Mouse (Mus musculus) CD8-positive naive resting alpha-beta T cell, adult 2 months (primary cell): ENCODE measurements around the gene Spin1.

ENCODE experiments used
- DNase-seq, 2 experiments: peaks; one replicate each; pipeline ENCODE4 v3.0.0; 2022; ENCODE audit warnings: low read depth in 2 of 2, low spot score in 2 of 2

Gene Spin1

GRCm38 (mm10) chr13:51136315-51136714 is 35.6 kb downstream of the Spin1 start:
- DNase-seq, result no peak

- DNase-seq, result no peak
Observed at GRCm38 (mm10) chr13:51136996-51137701, 36.5 kb downstream of the Spin1 start.

GRCm38 (mm10) chr13:51137702-51138031 is 37.0 kb downstream of the Spin1 start:
- DNase-seq, result no peak

GRCm38 (mm10) chr13:51147106-51147505 is 46.4 kb downstream of the Spin1 start:
- DNase-seq, result no peak

GRCm38 (mm10) chr13:51152966-51153669 is 52.4 kb downstream of the Spin1 start:
- DNase-seq, result no peak

GRCm38 (mm10) chr13:51153670-51154030 is 53.0 kb downstream of the Spin1 start:
- no peak for DNase-seq

GRCm38 (mm10) chr13:51155178-51156013 is 54.7 kb downstream of the Spin1 start:
- DNase-seq, result no peak

GRCm38 (mm10) chr13:51156014-51156386 is 55.3 kb downstream of the Spin1 start:
- no peak for DNase-seq

- DNase-seq, result no peak
Observed at GRCm38 (mm10) chr13:51157291-51157690, 56.6 kb downstream of the Spin1 start.

- DNase-seq, result no peak
Observed at GRCm38 (mm10) chr13:51161672-51162071, 61.0 kb downstream of the Spin1 start.

GRCm38 (mm10) chr13:51162246-51162645 is 61.6 kb downstream of the Spin1 start:
- no peak for DNase-seq

GRCm38 (mm10) chr13:51166711-51167110 is 66.0 kb downstream of the Spin1 start:
- DNase-seq, result no peak

- no peak for DNase-seq
Observed at GRCm38 (mm10) chr13:51170215-51170614, 69.5 kb downstream of the Spin1 start.

- peak; percentile 52 to 64 for DNase-seq
Observed at GRCm38 (mm10) chr13:51170691-51171680, 70.3 kb downstream of the Spin1 start, which contains the start of gene Nxnl2. Gene Nxnl2, plus strand, starts transcription at chr13:51171022.

GRCm38 (mm10) chr13:51172601-51173000 is 71.9 kb downstream of the Spin1 start:
- no peak for DNase-seq

GRCm38 (mm10) chr13:51178932-51179331 is 78.3 kb downstream of the Spin1 start:
- DNase-seq, result no peak

GRCm38 (mm10) chr13:51179362-51179761 is 78.7 kb downstream of the Spin1 start:
- DNase-seq, result no peak

- no peak for DNase-seq
Observed at GRCm38 (mm10) chr13:51182236-51182635, 81.6 kb downstream of the Spin1 start.

GRCm38 (mm10) chr13:51184896-51185295 is 84.2 kb downstream of the Spin1 start:
- no peak for DNase-seq

- no peak for DNase-seq
Observed at GRCm38 (mm10) chr13:51190336-51190735, 89.7 kb downstream of the Spin1 start.
